Mouse (Mus musculus): ENCODE measurements at regions not wholly inside any gene's neighbourhood (a gene's known extent, or its start where the extent isn't known, plus 50 kb on each side); places are given as distances from the start of the nearest gene placed in this dataset.

- Histone ChIP-seq H3K27ac (ENCODE audit: low read depth, low read length) (no peak overlapping the region), H3K27me3 (ENCODE audit: control insufficient read depth, insufficient read depth, low read length) (no peaks in the 10 kb centered on the region), H3K4me2 (ENCODE audit: low read depth, low read length, severe bottlenecking) (no peak overlapping the region), H3K9ac (ENCODE audit: low read length) (no peak overlapping the region), H3K4me3 (ENCODE audit: low read depth, low read length) (no peak overlapping the region), H3K9me3 (ENCODE audit: control insufficient read depth, low read length) (no peaks in the 10 kb centered on the region), H3K36me3 (ENCODE audit: control insufficient read depth, insufficient read depth, low read length) (no peaks in the 10 kb centered on the region), H3K4me1 (replicated peaks; ENCODE audit: control insufficient read depth, insufficient read depth, low read length) (no peaks in the 10 kb centered on the region)
- 90% methylated on average over 3 of the region's 3 CpGs for WGBS
- ATAC-seq (replicated peaks; ENCODE audit: low FRiP score) (no peak), DNase-seq (ENCODE audit: low spot score) (no peak)
Measured at GRCm38 (mm10) chr12:27468141-27468540, 125.8 kb upstream of the Sox11 start.

GRCm38 (mm10) chr12:27465499-27466150 is 123.3 kb upstream of the Sox11 start:
- no peak for DNase-seq (ENCODE audit: low spot score)
- WGBS, result 63% methylated on average over 3 of the region's 3 CpGs
- H3K27ac ChIP-seq (ENCODE audit: low read depth, low read length), result no peak overlapping the region

GRCm38 (mm10) chr12:27458674-27459073 is 116.3 kb upstream of the Sox11 start:
- H3K4me2 ChIP-seq (ENCODE audit: low read depth, low read length, severe bottlenecking), result no peak overlapping the region
- H3K9ac ChIP-seq (ENCODE audit: low read length), result no peak overlapping the region
- H3K27ac ChIP-seq (ENCODE audit: low read depth, low read length), result no peak overlapping the region
- DNase-seq (ENCODE audit: low spot score) (no peak), ATAC-seq (replicated peaks; ENCODE audit: low FRiP score) (no peak)
- H3K4me3 ChIP-seq (ENCODE audit: low read depth, low read length), result no peak overlapping the region
- H3K36me3 ChIP-seq (ENCODE audit: control insufficient read depth, insufficient read depth, low read length), result no peaks in the 10 kb centered on the region
- H3K4me1 ChIP-seq (replicated peaks; ENCODE audit: control insufficient read depth, insufficient read depth, low read length), result no peaks in the 10 kb centered on the region
- H3K27me3 ChIP-seq (ENCODE audit: control insufficient read depth, insufficient read depth, low read length), result no peaks in the 10 kb centered on the region
- no peaks in the 10 kb centered on the region; the same call in 1 of the 2 replicates for H3K9me3 ChIP-seq (ENCODE audit: control insufficient read depth, low read length)
- 88% methylated on average over 4 of the region's 4 CpGs for WGBS

More at GRCm38 (mm10) chr12:27465499-27466150, 123.3 kb upstream of the Sox11 start:
- no peak for ATAC-seq (replicated peaks; ENCODE audit: low FRiP score)
- Histone ChIP-seq H3K9me3 (ENCODE audit: control insufficient read depth, low read length) (no peaks in the 10 kb centered on the region), H3K4me1 (replicated peaks; ENCODE audit: control insufficient read depth, insufficient read depth, low read length) (no peaks in the 10 kb centered on the region), H3K27me3 (ENCODE audit: control insufficient read depth, insufficient read depth, low read length) (no peaks in the 10 kb centered on the region), H3K4me3 (ENCODE audit: low read depth, low read length) (no peak overlapping the region), H3K4me2 (ENCODE audit: low read depth, low read length, severe bottlenecking) (no peak overlapping the region), H3K36me3 (ENCODE audit: control insufficient read depth, insufficient read depth, low read length) (no peaks in the 10 kb centered on the region), H3K9ac (ENCODE audit: low read length) (no peak overlapping the region)

GRCm38 (mm10) chr12:27437661-27438345 is 95.4 kb upstream of the Sox11 start:
- H3K4me2 ChIP-seq (ENCODE audit: low read depth, low read length, severe bottlenecking), result no peak overlapping the region
- no peaks in the 10 kb centered on the region for H3K4me1 ChIP-seq (replicated peaks; ENCODE audit: control insufficient read depth, insufficient read depth, low read length)
- no peak overlapping the region for H3K27ac ChIP-seq (ENCODE audit: low read depth, low read length)
- H3K9ac ChIP-seq (ENCODE audit: low read length), result no peak overlapping the region
- DNase-seq (ENCODE audit: low spot score), result no peak
- H3K9me3 ChIP-seq (ENCODE audit: control insufficient read depth, low read length), result no peaks in the 10 kb centered on the region
- H3K27me3 ChIP-seq (ENCODE audit: control insufficient read depth, insufficient read depth, low read length), result no peaks in the 10 kb centered on the region
- H3K4me3 ChIP-seq (ENCODE audit: low read depth, low read length), result no peak overlapping the region
- H3K36me3 ChIP-seq (ENCODE audit: control insufficient read depth, insufficient read depth, low read length), result no peaks in the 10 kb centered on the region
- WGBS, result 64% methylated on average over 6 of the region's 6 CpGs
- ATAC-seq (replicated peaks; ENCODE audit: low FRiP score), result no peak

GRCm38 (mm10) chr12:27431338-27431737 is 89.0 kb upstream of the Sox11 start:
- Histone ChIP-seq H3K4me2 (ENCODE audit: low read depth, low read length, severe bottlenecking) (no peak overlapping the region), H3K9ac (ENCODE audit: low read length) (no peak overlapping the region), H3K36me3 (ENCODE audit: control insufficient read depth, insufficient read depth, low read length) (no peaks in the 10 kb centered on the region), H3K27ac (ENCODE audit: low read depth, low read length) (no peak overlapping the region), H3K9me3 (ENCODE audit: control insufficient read depth, low read length) (no peaks in the 10 kb centered on the region), H3K4me1 (replicated peaks; ENCODE audit: control insufficient read depth, insufficient read depth, low read length) (no peaks in the 10 kb centered on the region), H3K27me3 (ENCODE audit: control insufficient read depth, insufficient read depth, low read length) (no peaks in the 10 kb centered on the region), H3K4me3 (ENCODE audit: low read depth, low read length) (no peak overlapping the region)
- DNase-seq (ENCODE audit: low spot score) (no peak), ATAC-seq (replicated peaks; ENCODE audit: low FRiP score) (no peak)
- WGBS, result 82% methylated on average over 2 of the region's 2 CpGs

GRCm38 (mm10) chr12:27417387-27418009 is 75.1 kb upstream of the Sox11 start:
- no peaks in the 10 kb centered on the region for H3K36me3 ChIP-seq (ENCODE audit: control insufficient read depth, insufficient read depth, low read length)
- no peak overlapping the region for H3K4me2 ChIP-seq (ENCODE audit: low read depth, low read length, severe bottlenecking)
- no peak overlapping the region for H3K9ac ChIP-seq (ENCODE audit: low read length)
- no peaks in the 10 kb centered on the region for H3K4me1 ChIP-seq (replicated peaks; ENCODE audit: control insufficient read depth, insufficient read depth, low read length)
- 90% methylated on average over 8 of the region's 8 CpGs for WGBS
- H3K4me3 ChIP-seq (ENCODE audit: low read depth, low read length), result no peak overlapping the region
- ATAC-seq (replicated peaks; ENCODE audit: low FRiP score), result no peak
- DNase-seq (ENCODE audit: low spot score), result no peak
- H3K9me3 ChIP-seq (ENCODE audit: control insufficient read depth, low read length), result no peaks in the 10 kb centered on the region
- H3K27ac ChIP-seq (ENCODE audit: low read depth, low read length), result no peak overlapping the region
- no peaks in the 10 kb centered on the region for H3K27me3 ChIP-seq (ENCODE audit: control insufficient read depth, insufficient read depth, low read length)

- Histone ChIP-seq H3K4me1 (replicated peaks; ENCODE audit: control insufficient read depth, insufficient read depth, low read length) (no peaks in the 10 kb centered on the region), H3K27me3 (ENCODE audit: control insufficient read depth, insufficient read depth, low read length) (no peaks in the 10 kb centered on the region), H3K4me3 (ENCODE audit: low read depth, low read length) (no peak overlapping the region), H3K9me3 (ENCODE audit: control insufficient read depth, low read length) (no peaks in the 10 kb centered on the region), H3K36me3 (ENCODE audit: control insufficient read depth, insufficient read depth, low read length) (no peaks in the 10 kb centered on the region), H3K9ac (ENCODE audit: low read length) (no peak overlapping the region), H3K27ac (ENCODE audit: low read depth, low read length) (no peak overlapping the region), H3K4me2 (ENCODE audit: low read depth, low read length, severe bottlenecking) (no peak overlapping the region)
- WGBS, result 71% methylated on average over 4 of the region's 4 CpGs
- ATAC-seq (replicated peaks; ENCODE audit: low FRiP score), result no peak
- no peak for DNase-seq (ENCODE audit: low spot score)
Measured at GRCm38 (mm10) chr12:27410555-27410954, 68.2 kb upstream of the Sox11 start.

- Histone ChIP-seq H3K27ac (ENCODE audit: low read depth, low read length) (no peak overlapping the region), H3K36me3 (ENCODE audit: control insufficient read depth, insufficient read depth, low read length) (no peaks in the 10 kb centered on the region), H3K9ac (ENCODE audit: low read length) (no peak overlapping the region), H3K4me1 (replicated peaks; ENCODE audit: control insufficient read depth, insufficient read depth, low read length) (no peaks in the 10 kb centered on the region), H3K9me3 (ENCODE audit: control insufficient read depth, low read length) (no peaks in the 10 kb centered on the region), H3K27me3 (ENCODE audit: control insufficient read depth, insufficient read depth, low read length) (no peaks in the 10 kb centered on the region), H3K4me3 (ENCODE audit: low read depth, low read length) (no peak overlapping the region), H3K4me2 (ENCODE audit: low read depth, low read length, severe bottlenecking) (no peak overlapping the region)
- ATAC-seq (replicated peaks; ENCODE audit: low FRiP score), result no peak
- DNase-seq (ENCODE audit: low spot score), result no peak
- 74% methylated on average over 4 of the region's 4 CpGs for WGBS
Measured at GRCm38 (mm10) chr12:27408440-27408839, 66.1 kb upstream of the Sox11 start.

All from forebrain, embryonic 11.5 days (tissue).